Mouse (Mus musculus) forebrain, postnatal 0 days (tissue): ENCODE results near the gene Oas2. TPM values are rescaled to one million over a fixed set of nuclear protein-coding genes. Genes with fewer than 3 reads are reported as not detected.

Source experiments
- ATAC-seq: fragments of 200-750 bp; cut with Nextera tagmentation; 2 replicates; pipeline ENCODE4 v1.8.0; 2017; ENCODE audit warnings: mild to moderate bottlenecking, moderate library complexity
- DNase-seq: peaks from one replicate; pipeline ENCODE4 v3.0.0-alpha.2; 2015
- H3K27ac ChIP-seq: fragments of 300-500 bp; sonication (generic); 2 replicates; pipeline ENCODE4 v1.5.1; 2014; ENCODE audit warnings: low read depth, mild to moderate bottlenecking, antibody characterized with exemption, low read length, moderate library complexity, mixed read lengths
- H3K27me3 ChIP-seq: fragments of 300-500 bp; sonication (generic); 2 replicates; pipeline ENCODE4 v1.6.1; 2014; ENCODE audit warnings: mild to moderate bottlenecking, low read length, mixed read lengths; ENCODE audit not compliant: insufficient read depth
- H3K36me3 ChIP-seq: fragments of 300-500 bp; sonication (generic); 2 replicates; pipeline ENCODE4 v1.6.1; 2014; ENCODE audit warnings: mild to moderate bottlenecking, moderate library complexity; ENCODE audit not compliant: insufficient read depth
- H3K4me1 ChIP-seq: fragments of 300-500 bp; sonication (generic); 2 replicates; pipeline ENCODE4 v1.6.1; 2014; ENCODE audit warnings: antibody characterized with exemption; ENCODE audit not compliant: insufficient read depth
- H3K4me2 ChIP-seq: fragments of 300-500 bp; sonication (generic); 2 replicates; pipeline ENCODE4 v1.6.1; 2014; ENCODE audit warnings: low read depth, mild to moderate bottlenecking, moderate library complexity
- H3K4me3 ChIP-seq: fragments of 300-500 bp; sonication (generic); 2 replicates; pipeline ENCODE4 v1.5.1; 2014; ENCODE audit warnings: low read depth, low read length, mixed read lengths
- H3K9ac ChIP-seq: fragments of 300-500 bp; sonication (generic); 2 replicates; pipeline ENCODE4 v1.6.1; 2014; ENCODE audit warnings: mild to moderate bottlenecking
- H3K9me3 ChIP-seq: fragments of 300-500 bp; sonication (generic); 2 replicates; pipeline ENCODE4 v1.6.1; 2016; ENCODE audit warnings: low read length
- CTCF ChIP-seq: sonication (generic); IDR thresholded peaks from 2 replicates; pipeline ENCODE4 v1.5.1; 2016; ENCODE audit warnings: antibody characterized with exemption, control low read depth, low read depth
- WGBS: fragments of 180-500 bp; shearing (Covaris S2); extraction: QIAGEN DNeasy Blood & Tissue Kit; methylation state at CpG from one replicate; pipeline ENCODE4 v1.1.7; 2014; 5-methylcytosine and 5-hydroxymethylcytosine counted together
- polyA plus RNA-seq: library from polyadenylated mRNA; unstranded; fragments of >200 nt; fragmentation: Nextera tagmentation; extraction: Ambion mirVana; gene quantifications from 2 replicates; pipeline ENCODE4 v1.2.1, GENCODE M21; 2015
- total RNA-seq: library from RNA; depleted of rRNA; stranded (reverse); fragments of >200 nt; gene quantifications from 2 replicates; pipeline ENCODE4 v1.2.3, GENCODE M21; 2014

Gene Oas2
- total and polyA plus RNA-seq, 2 experiments from 2014 or later, result 0.30 to 0.71 TPM

DNA sequence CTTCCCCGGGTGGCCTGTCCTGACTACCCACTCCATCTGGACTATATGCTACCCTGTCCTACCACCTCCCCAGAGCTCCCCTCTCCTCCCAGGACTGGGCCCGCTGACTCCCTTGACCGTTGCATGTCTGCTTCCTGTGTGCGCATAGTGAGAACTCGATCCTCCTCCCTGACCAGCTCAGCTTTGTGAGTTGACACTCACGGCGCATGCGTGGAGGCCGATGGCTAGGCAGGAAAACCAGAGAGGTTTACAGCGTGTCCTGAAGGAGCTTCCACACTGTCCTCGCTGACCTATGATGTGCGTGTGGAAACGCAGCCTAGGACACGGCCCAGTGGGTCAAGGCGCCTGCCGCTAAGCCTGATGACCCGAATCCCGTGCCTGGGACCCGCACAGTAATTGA, 57.6 kb downstream of the Oas2 start:
- WGBS, result 81% methylated on average over 19 of the region's 19 CpGs
- H3K4me3 ChIP-seq, result no peak overlapping the region

DNA sequence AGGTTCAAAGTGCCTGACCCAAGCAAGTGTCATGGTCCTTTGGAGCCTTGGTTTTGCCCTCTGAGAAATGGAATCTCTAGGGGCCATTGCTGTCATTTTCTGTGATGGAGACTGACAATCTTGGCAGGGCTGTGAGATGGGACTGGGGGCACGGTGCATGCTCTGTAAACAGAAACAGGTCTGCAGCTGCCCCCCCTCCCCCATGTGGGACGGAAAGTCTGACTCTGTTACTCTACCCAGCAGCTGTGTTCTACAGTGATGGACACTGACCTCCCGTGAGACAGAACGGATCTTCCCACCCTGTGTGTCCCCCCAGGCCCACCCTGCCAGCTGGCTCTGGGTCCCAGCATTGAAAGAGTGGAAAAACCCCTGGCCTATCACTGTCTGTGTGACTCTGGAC, 59.2 kb downstream of the Oas2 start:
- Histone ChIP-seq H3K4me2 (no peak overlapping the region), H3K9me3 (no peaks in the 10 kb centered on the region), H3K4me3 (no peak overlapping the region), H3K27ac (no peak overlapping the region), H3K9ac (no peak overlapping the region), H3K4me1 (no peaks in the 10 kb centered on the region), H3K36me3 (peaks cover 65% of the 10 kb centered on the region), H3K27me3 (no peaks in the 10 kb centered on the region; the same call in 1 of the 2 replicates)
- no peak for TF ChIP-seq CTCF
- DNase-seq, result no peak
- WGBS, result 69% methylated on average over 4 of the region's 4 CpGs
- no peak for ATAC-seq

More for the DNA sequence above, 57.6 kb downstream of the Oas2 start:
- no peak overlapping the region for H3K9ac ChIP-seq
- no peak for TF ChIP-seq CTCF
- DNase-seq (no peak), ATAC-seq (no peak)
- no peaks in the 10 kb centered on the region for H3K4me1 ChIP-seq
- H3K27me3 ChIP-seq, result no peaks in the 10 kb centered on the region; the same call in 1 of the 2 replicates
- peaks cover 53% of the 10 kb centered on the region for H3K36me3 ChIP-seq
- no peak overlapping the region for H3K27ac ChIP-seq
- H3K4me2 ChIP-seq, result no peak overlapping the region
- no peaks in the 10 kb centered on the region for H3K9me3 ChIP-seq

DNA sequence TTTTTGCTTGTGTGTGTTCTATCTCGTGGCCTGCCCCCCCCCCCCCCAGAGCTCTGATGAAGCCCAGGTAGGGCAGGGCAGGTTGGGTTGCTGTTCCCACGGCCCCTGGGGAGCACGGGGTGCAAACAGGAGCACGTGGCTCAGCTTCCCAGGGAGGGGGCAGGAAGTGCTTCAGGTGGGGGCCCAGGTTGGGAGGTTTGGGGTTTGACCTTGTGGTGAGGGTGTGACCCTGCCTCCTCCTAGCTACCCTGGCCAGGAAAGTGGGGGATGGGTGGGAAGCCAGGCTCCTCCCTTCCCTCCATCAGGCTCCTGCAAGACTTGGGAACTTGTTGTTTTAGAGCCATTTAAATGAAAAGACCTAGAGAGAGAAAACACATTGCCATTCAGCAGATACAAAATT, 61.2 kb downstream of the Oas2 start:
- no peak overlapping the region for H3K27ac ChIP-seq
- TF ChIP-seq CTCF, result no peak
- ATAC-seq (no peak), DNase-seq (no peak)
- no peaks in the 10 kb centered on the region for H3K9me3 ChIP-seq
- no peak overlapping the region for H3K4me3 ChIP-seq
- H3K27me3 ChIP-seq, result no peaks in the 10 kb centered on the region
- no peaks in the 10 kb centered on the region for H3K4me1 ChIP-seq
- H3K4me2 ChIP-seq, result no peak overlapping the region
- 62% methylated on average over 4 of the region's 4 CpGs for WGBS
- peaks cover 68% of the 10 kb centered on the region for H3K36me3 ChIP-seq
- no peak overlapping the region for H3K9ac ChIP-seq

DNA sequence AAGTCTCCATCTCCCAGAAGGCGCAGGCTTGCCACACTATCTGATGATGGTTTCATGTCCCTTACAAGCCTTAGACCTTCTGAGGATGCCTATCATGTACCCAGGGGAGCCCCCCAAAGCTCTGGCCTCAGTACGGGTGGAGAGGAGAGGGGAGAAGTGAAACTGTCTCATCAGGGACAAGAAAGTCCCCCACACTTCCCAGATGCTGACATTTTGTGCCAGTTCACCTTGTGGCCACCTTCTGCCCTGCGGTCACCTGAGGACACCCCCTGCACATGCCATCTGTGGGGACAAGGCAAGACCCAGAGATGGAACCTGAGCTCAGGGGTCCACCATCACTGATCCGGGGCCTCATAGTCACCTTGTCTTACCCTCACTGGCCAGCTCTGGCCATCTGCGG, 61.8 kb downstream of the Oas2 start:
- Histone ChIP-seq H3K4me2 (no peak overlapping the region), H3K27ac (no peak overlapping the region), H3K36me3 (peaks cover 67% of the 10 kb centered on the region), H3K27me3 (no peaks in the 10 kb centered on the region), H3K9me3 (no peaks in the 10 kb centered on the region), H3K4me3 (no peak overlapping the region), H3K9ac (no peak overlapping the region), H3K4me1 (no peaks in the 10 kb centered on the region)
- WGBS, result 94% methylated on average over 5 of the region's 5 CpGs
- DNase-seq (no peak), ATAC-seq (no peak)
- no peak for TF ChIP-seq CTCF

DNA sequence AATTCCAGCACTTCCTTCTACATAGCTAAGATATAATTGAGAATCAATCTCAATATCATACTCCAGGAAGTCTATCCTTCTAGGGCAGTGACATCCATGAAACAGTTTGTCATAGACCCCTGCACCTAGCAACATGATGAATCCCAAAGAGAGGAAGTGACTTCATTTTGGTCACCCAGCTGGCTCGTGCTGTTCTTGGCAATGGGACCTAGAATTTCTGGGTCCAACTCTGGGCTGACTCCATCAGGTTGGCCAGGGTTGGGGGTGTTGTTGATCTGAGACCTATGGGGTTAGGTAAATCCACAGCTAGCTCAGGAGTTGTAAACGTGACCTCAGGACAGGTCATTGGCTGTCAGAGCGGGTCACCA, 62.2 kb downstream of the Oas2 start:
- no peak for ATAC-seq
- H3K4me3 ChIP-seq, result no peak overlapping the region
- H3K27ac ChIP-seq, result no peak overlapping the region
- H3K27me3 ChIP-seq, result no peaks in the 10 kb centered on the region
- DNase-seq, result no peak
- H3K36me3 ChIP-seq, result peaks cover 67% of the 10 kb centered on the region
- H3K9me3 ChIP-seq, result no peaks in the 10 kb centered on the region
- no peak overlapping the region for H3K9ac ChIP-seq
- WGBS, result 88% methylated on average over 3 of the region's 3 CpGs
- TF ChIP-seq CTCF, result no peak
- H3K4me1 ChIP-seq, result no peaks in the 10 kb centered on the region
- no peak overlapping the region for H3K4me2 ChIP-seq

DNA sequence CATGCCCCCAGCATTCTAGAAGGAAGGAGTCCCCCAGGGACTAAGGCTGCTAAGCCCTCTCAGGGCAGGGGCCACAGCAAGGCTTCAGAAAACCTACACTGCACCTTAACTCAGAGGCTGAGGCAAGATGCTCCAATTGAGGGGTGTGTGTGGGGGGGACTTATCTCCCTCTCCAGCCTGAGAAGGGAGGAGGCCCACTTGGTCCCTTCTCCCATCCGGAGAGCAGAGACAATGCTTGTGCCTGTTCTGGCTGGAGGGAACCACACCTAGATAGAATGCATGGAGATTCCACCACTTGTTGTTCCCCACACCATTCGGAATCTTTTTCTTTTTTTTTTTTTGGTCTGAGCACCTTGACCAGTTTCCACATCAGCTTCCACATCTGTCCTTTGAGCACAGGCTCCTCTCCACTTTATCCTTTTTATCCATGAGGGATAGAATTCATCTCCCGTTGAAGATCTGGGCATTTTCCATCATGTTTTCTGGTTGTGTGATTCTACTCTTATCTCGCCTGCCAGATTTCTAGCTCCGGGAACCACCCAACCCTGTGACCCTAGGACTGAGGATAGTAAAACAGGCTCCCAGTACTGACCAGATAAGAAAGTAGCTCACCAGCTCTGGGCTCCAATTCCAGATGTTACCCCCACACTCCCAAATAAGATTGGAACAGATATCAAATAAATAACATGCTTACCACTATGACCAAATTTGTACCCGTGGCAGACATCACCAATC, 62.7 kb downstream of the Oas2 start:
- H3K27me3 ChIP-seq, result no peaks in the 10 kb centered on the region
- H3K36me3 ChIP-seq, result peaks cover 69% of the 10 kb centered on the region
- no peak overlapping the region for H3K4me2 ChIP-seq
- H3K9ac ChIP-seq, result no peak overlapping the region
- ATAC-seq, result no peak
- 87% methylated on average over 6 of the region's 6 CpGs for WGBS
- H3K27ac ChIP-seq, result no peak overlapping the region
- H3K9me3 ChIP-seq, result no peaks in the 10 kb centered on the region
- TF ChIP-seq CTCF, result no peak
- H3K4me1 ChIP-seq, result no peaks in the 10 kb centered on the region
- no peak for DNase-seq
- no peak overlapping the region for H3K4me3 ChIP-seq

DNA sequence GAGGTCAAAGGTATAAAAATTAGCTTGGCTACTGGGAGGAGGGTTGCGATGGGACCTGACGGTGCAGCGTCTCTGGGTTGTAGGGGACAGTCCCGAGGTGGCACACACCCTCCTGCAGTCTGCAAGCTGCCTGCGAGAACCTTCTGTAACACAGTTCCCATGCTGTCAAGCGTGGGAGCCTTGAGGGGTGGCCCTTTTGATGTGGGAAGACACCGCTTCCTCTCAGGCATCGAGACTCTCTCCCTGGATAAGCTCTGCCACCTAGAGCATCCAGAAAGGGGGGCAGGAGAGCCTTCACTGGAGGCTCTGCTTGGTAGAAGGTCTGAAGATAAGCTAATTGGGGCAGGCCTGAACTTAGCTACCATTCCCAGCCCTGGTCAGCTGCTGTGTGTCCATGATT, 64.0 kb downstream of the Oas2 start:
- DNase-seq, result no peak
- H3K27me3 ChIP-seq, result no peaks in the 10 kb centered on the region
- peaks cover 67% of the 10 kb centered on the region for H3K36me3 ChIP-seq
- no peak overlapping the region for H3K27ac ChIP-seq
- no peak overlapping the region for H3K9ac ChIP-seq
- no peak for ATAC-seq
- WGBS, result 83% methylated on average over 8 of the region's 8 CpGs
- no peak for TF ChIP-seq CTCF
- H3K4me3 ChIP-seq, result no peak overlapping the region
- H3K9me3 ChIP-seq, result no peaks in the 10 kb centered on the region
- peaks cover 5% of the 10 kb centered on the region for H3K4me1 ChIP-seq
- no peak overlapping the region for H3K4me2 ChIP-seq
